8 mouse cellular contexts compared by ENCODE assay signal in genomic region chr10:33703420-33703819, GRCm38 (mm10).
DNase-seq lines count a peak whose midpoint lies in the region; ATAC-seq and TF ChIP-seq lines count a peak whose summit lies in the region.

No protein-coding gene starts in this region.

- no peak overlapping the region for H3K27ac ChIP-seq in kidney, embryonic 14.5 days (ENCODE audit: low read depth, low read length)
- H3K27ac ChIP-seq in cortical plate, adult 2 months (ENCODE audit: insufficient read depth, low read length): no peak overlapping the region
- H3K27ac ChIP-seq in midbrain, embryonic 12.5 days (replicated peaks): no peak overlapping the region

- no peak for TF ChIP-seq POLR2A in cortical plate, adult 2 months (IDR thresholded peaks at IDR 0.05; ENCODE audit: extremely low read depth, insufficient read depth, low read length)

- 61% methylated on average over 3 of the region's 3 CpGs for WGBS in kidney, embryonic 14.5 days
- WGBS in midbrain, embryonic 12.5 days: 63% methylated on average over 3 of the region's 3 CpGs

- no peaks in the 10 kb centered on the region for H3K27me3 ChIP-seq in kidney, embryonic 14.5 days (ENCODE audit: control insufficient read depth, insufficient read depth, low read length)
- H3K27me3 ChIP-seq in midbrain, embryonic 12.5 days: no peaks in the 10 kb centered on the region

- H3K36me3 ChIP-seq in kidney, embryonic 14.5 days (ENCODE audit: control insufficient read depth, insufficient read depth, low read length): no peaks in the 10 kb centered on the region
- H3K36me3 ChIP-seq in midbrain, embryonic 12.5 days: no peaks in the 10 kb centered on the region

- H3K4me3 ChIP-seq in kidney, embryonic 14.5 days (ENCODE audit: low read length): no peak overlapping the region
- H3K4me3 ChIP-seq in cortical plate, adult 2 months (ENCODE audit: insufficient read depth, low read length): no peak overlapping the region
- no peak overlapping the region for H3K4me3 ChIP-seq in midbrain, embryonic 12.5 days

- DNase-seq in kidney, adult 18-20 months: peak; percentile 32
- peak; percentile 81 for DNase-seq in NIH3T3 (ENCODE audit: low read depth)
- DNase-seq in kidney, postnatal 4 days: peak; percentile 58 to 61
- no peak for DNase-seq in spleen, postnatal 36 days (ENCODE audit: low spot score in 2 of 2)
- no peak for DNase-seq in lung, postnatal 14 days

- peak; percentile 49 for TF ChIP-seq CTCF in cortical plate, adult 2 months (IDR thresholded peaks at IDR 0.05; ENCODE audit: extremely low read depth, insufficient read depth, low read length)

- H3K4me1 ChIP-seq in kidney, embryonic 14.5 days (ENCODE audit: control insufficient read depth, insufficient read depth, low read length): no peaks in the 10 kb centered on the region
- no peaks in the 10 kb centered on the region for H3K4me1 ChIP-seq in cortical plate, adult 2 months (ENCODE audit: control insufficient read depth, insufficient read depth, low read length)
- H3K4me1 ChIP-seq in midbrain, embryonic 12.5 days: no peaks in the 10 kb centered on the region

- no peak overlapping the region for H3K4me2 ChIP-seq in kidney, embryonic 14.5 days (replicated peaks; ENCODE audit: low read depth, low read length)
- H3K4me2 ChIP-seq in midbrain, embryonic 12.5 days (replicated peaks): no peak overlapping the region

- no peak overlapping the region for H3K9ac ChIP-seq in kidney, embryonic 14.5 days (ENCODE audit: low read depth, low read length)
- no peak overlapping the region for H3K9ac ChIP-seq in midbrain, embryonic 12.5 days (replicated peaks)

- no peak for ATAC-seq in kidney, embryonic 14.5 days (ENCODE audit: low FRiP score, low TSS enrichment)
- 0 out of 2 replicates have a peak, but pooled peaks have one; percentile 44 for ATAC-seq in midbrain, embryonic 12.5 days (ENCODE audit: low FRiP score, low read depth)

- no peaks in the 10 kb centered on the region for H3K9me3 ChIP-seq in kidney, embryonic 14.5 days (ENCODE audit: control insufficient read depth, low read length)
- H3K9me3 ChIP-seq in midbrain, embryonic 12.5 days: no peaks in the 10 kb centered on the region

Comparison
In these comparisons a context has a peak if more than half of its experiments do, and no peak if none do; other contexts are left out.
1. DNase-seq: peak in kidney, adult 18-20 months (single experiment), NIH3T3 (single experiment) and kidney, postnatal 4 days (2 of 2); none in spleen, postnatal 36 days (0 of 2) and lung, postnatal 14 days (single experiment).